Mouse (Mus musculus): ENCODE measurements around the gene Ccdc157.
"Not testable (repeated sequence)": the region's sequence is repeated elsewhere in the genome, so short reads cannot be mapped to it uniquely, and the experiment has no call there.

Ccdc157 gene

GRCm38 (mm10) chr11:4159808-4160708, at the start of gene Ccdc157, which contains the start of gene Sf3a1:
Ccdc157 (minus strand) TSS chr11:4160293.
Sf3a1 (plus strand) TSS chr11:4160350.
- peak; percentile 92 for DNase-seq (ENCODE audit: low read depth, low spot score)

- DNase-seq (ENCODE audit: low read depth, low spot score) = no peak
These were observed 49.5 kb upstream of the Ccdc157 start for GRCm38 (mm10) chr11:4209556-4209955.

GRCm38 (mm10) chr11:4207655-4208054, 47.6 kb upstream of the Ccdc157 start:
- DNase-seq (ENCODE audit: low read depth, low spot score) = no peak

GRCm38 (mm10) chr11:4206563-4206962, 46.5 kb upstream of the Ccdc157 start:
- no peak for DNase-seq (ENCODE audit: low read depth, low spot score)

GRCm38 (mm10) chr11:4205951-4206350, 45.9 kb upstream of the Ccdc157 start:
- DNase-seq (ENCODE audit: low read depth, low spot score) = no peak

- no peak for DNase-seq (ENCODE audit: low read depth, low spot score)
These were observed 45.1 kb upstream of the Ccdc157 start for GRCm38 (mm10) chr11:4205097-4205655.

GRCm38 (mm10) chr11:4203705-4204074, 43.6 kb upstream of the Ccdc157 start:
- no peak for DNase-seq (ENCODE audit: low read depth, low spot score)

GRCm38 (mm10) chr11:4202995-4203704, 43.1 kb upstream of the Ccdc157 start:
- DNase-seq (ENCODE audit: low read depth, low spot score) = no peak

GRCm38 (mm10) chr11:4201981-4202700, 42.0 kb upstream of the Ccdc157 start:
- no peak for DNase-seq (ENCODE audit: low read depth, low spot score)

GRCm38 (mm10) chr11:4197691-4198090, 37.6 kb upstream of the Ccdc157 start:
- DNase-seq (ENCODE audit: low read depth, low spot score) = no peak

- no peak for DNase-seq (ENCODE audit: low read depth, low spot score)
These were observed 36.5 kb upstream of the Ccdc157 start for GRCm38 (mm10) chr11:4196636-4197035.

GRCm38 (mm10) chr11:4195597-4196031, 35.5 kb upstream of the Ccdc157 start:
- no peak for DNase-seq (ENCODE audit: low read depth, low spot score)

GRCm38 (mm10) chr11:4193420-4193819, 33.3 kb upstream of the Ccdc157 start:
- no peak for DNase-seq (ENCODE audit: low read depth, low spot score)

- DNase-seq (ENCODE audit: low read depth, low spot score) = no peak
These were observed 32.7 kb upstream of the Ccdc157 start for GRCm38 (mm10) chr11:4192757-4193156.

GRCm38 (mm10) chr11:4190677-4191076, 30.6 kb upstream of the Ccdc157 start:
- no peak for DNase-seq (ENCODE audit: low read depth, low spot score)

- no peak for DNase-seq (ENCODE audit: low read depth, low spot score)
These were observed 29.1 kb upstream of the Ccdc157 start for GRCm38 (mm10) chr11:4189182-4189581.

- DNase-seq (ENCODE audit: low read depth, low spot score) = no peak
These were observed 27.2 kb upstream of the Ccdc157 start for GRCm38 (mm10) chr11:4187318-4187700.

- peak; percentile 98 for DNase-seq (ENCODE audit: low read depth, low spot score)
These were observed 26.6 kb upstream of the Ccdc157 start, which contains the start of gene Tbc1d10a for GRCm38 (mm10) chr11:4186486-4187317. Tbc1d10a (plus strand) TSS chr11:4186789.

GRCm38 (mm10) chr11:4185480-4185879, 25.4 kb upstream of the Ccdc157 start:
- DNase-seq (ENCODE audit: low read depth, low spot score) = not testable (repeated sequence)

GRCm38 (mm10) chr11:4184251-4184952, 24.3 kb upstream of the Ccdc157 start:
- peak; percentile 30 for DNase-seq (ENCODE audit: low read depth, low spot score)

Data from R1 (cell line).